Mouse (Mus musculus): Measurements from ENCODE around the gene Chst11.

- TF ChIP-seq CTCF (IDR thresholded peaks at IDR 0.05) (no peak), EP300 (IDR thresholded peaks at IDR 0.05; ENCODE audit: insufficient read depth, low read depth, low read length) (no peak), POLR2A (IDR thresholded peaks at IDR 0.05; ENCODE audit: insufficient read depth, low read depth, low read length) (no peak)
Measured at GRCm38 (mm10) chr10:83140258-83140936, 155.1 kb downstream of the Chst11 start.
